Mouse (Mus musculus) CH12.LX (cell line): Measurements from ENCODE around the gene Strada. TPM values are rescaled to one million over a fixed set of nuclear protein-coding genes. Genes with fewer than 3 reads are reported as not detected.
A peak's percentile ranks its signal among the peaks of the same experiment; 100 is the strongest.
"Not testable (repeated sequence)": the region's sequence is repeated elsewhere in the genome, so short reads cannot be mapped to it uniquely, and the experiment has no call there.

Source experiments
- DNase-seq: peaks from one replicate; pipeline ENCODE4 v3.0.0-alpha.2; 2013; ENCODE audit errors: extremely low read depth
- H3K27ac ChIP-seq: 2 replicates; pipeline ENCODE4 v1.5.1; 2012; ENCODE audit warnings: low read depth, mild to moderate bottlenecking, control low read depth, moderate library complexity; ENCODE audit not compliant: insufficient read depth
- H3K27me3 ChIP-seq: replicated peaks from 2 replicates; pipeline ENCODE3; 2012; ENCODE audit warnings: inconsistent platforms
- H3K36me3 ChIP-seq, 2 experiments: replicated peaks in 1 of 2; 2 replicates each; pipeline versions ENCODE3 to v1.6.1; 2012; ENCODE audit warnings: inconsistent platforms in 1 of 2, low read length in 1 of 2, mild to moderate bottlenecking in 1 of 2, mixed read lengths in 1 of 2, moderate library complexity in 1 of 2; ENCODE audit not compliant: control insufficient read depth in 1 of 2, insufficient read depth in 1 of 2
- H3K4me1 ChIP-seq, 2 experiments: 2 replicates each; pipeline ENCODE4 v1.6.1; 2012; ENCODE audit warnings: inconsistent platforms in 1 of 2, moderate library complexity in 1 of 2; ENCODE audit not compliant: insufficient read depth in 2 of 2, control insufficient read depth in 1 of 2
- H3K4me2 ChIP-seq: 2 replicates; pipeline ENCODE4 v1.6.1; 2012; ENCODE audit warnings: low read depth, mild to moderate bottlenecking, control low read depth; ENCODE audit not compliant: poor library complexity, insufficient read depth, severe bottlenecking
- H3K4me3 ChIP-seq, 3 experiments: fragments of 150-350 bp in 1 of 3; sonication (generic) in 1 of 3; replicated peaks in 1 of 3; 2 replicates each; pipeline versions ENCODE3 to v1.5.1; 2011 to 2012; ENCODE audit warnings: low read depth in 2 of 3, low read length in 2 of 3, mild to moderate bottlenecking in 2 of 3, moderate library complexity in 2 of 3, control low read depth in 1 of 3, improper control_type of control experiment in 1 of 3, inconsistent platforms in 1 of 3, mixed read lengths in 1 of 3; ENCODE audit not compliant: poor library complexity in 1 of 3
- H3K79me2 ChIP-seq: replicated peaks from 2 replicates; pipeline ENCODE4 v1.6.1; 2012; ENCODE audit warnings: mild to moderate bottlenecking, moderate library complexity; ENCODE audit not compliant: control insufficient read depth, poor library complexity, insufficient read depth, severe bottlenecking; ENCODE audit errors: extremely low read depth
- H3K9ac ChIP-seq: 2 replicates; pipeline ENCODE4 v1.6.1; 2012; ENCODE audit warnings: low read depth, mild to moderate bottlenecking, control low read depth, moderate library complexity; ENCODE audit not compliant: insufficient read depth
- H3K9me3 ChIP-seq: replicated peaks from 2 replicates; pipeline ENCODE3; 2012; ENCODE audit warnings: low read length, inconsistent platforms, mixed read lengths
- E2F4 ChIP-seq: IDR thresholded peaks from 2 replicates; pipeline ENCODE4 v1.6.1; 2011; ENCODE audit warnings: low read depth, low read length, improper control_type of control experiment; ENCODE audit not compliant: insufficient replicate concordance
- ELF1 ChIP-seq: IDR thresholded peaks from 2 replicates; pipeline ENCODE4 v1.6.1; 2014; ENCODE audit warnings: low read depth, mild to moderate bottlenecking, inconsistent platforms, low read length, improper control_type of control experiment
- GABPA ChIP-seq: IDR thresholded peaks from 2 replicates; pipeline ENCODE4 v1.6.1; 2012; ENCODE audit warnings: low read depth, low read length, improper control_type of control experiment, inconsistent platforms; ENCODE audit not compliant: insufficient replicate concordance
- IRF4 ChIP-seq: IDR thresholded peaks from 2 replicates; pipeline ENCODE4 v1.6.1; 2014; ENCODE audit warnings: low read depth, mild to moderate bottlenecking, inconsistent platforms, low read length, improper control_type of control experiment
- JUN ChIP-seq: IDR thresholded peaks from 2 replicates; pipeline ENCODE4 v1.6.1; 2011; ENCODE audit warnings: low read depth, mild to moderate bottlenecking, low read length, improper control_type of control experiment, moderate library complexity; ENCODE audit not compliant: insufficient read depth
- MYC ChIP-seq: IDR thresholded peaks from 2 replicates; pipeline ENCODE4 v1.6.1; 2011; ENCODE audit warnings: low read depth, mild to moderate bottlenecking, improper control_type of control experiment, low read length
- NRF1 ChIP-seq: IDR thresholded peaks from 2 replicates; pipeline ENCODE4 v1.6.1; 2014; ENCODE audit warnings: low read depth, mild to moderate bottlenecking, inconsistent platforms, low read length, improper control_type of control experiment, moderate library complexity
- RAD21 ChIP-seq: IDR thresholded peaks from 2 replicates; pipeline ENCODE4 v1.6.1; 2011; ENCODE audit warnings: low read depth, mild to moderate bottlenecking, low read length, improper control_type of control experiment, moderate library complexity
- ZNF384 ChIP-seq: IDR thresholded peaks from 2 replicates; pipeline ENCODE4 v1.6.1; 2012; ENCODE audit warnings: low read depth, low read length, improper control_type of control experiment, inconsistent platforms
- dilution Hi-C: fragments of 300-500 bp; cut with MboI; formaldehyde crosslinking; loops from 2 replicates; pipeline ENCODE4 v1.14.3; 2020; ENCODE audit warnings: low sequenced_read_pairs; ENCODE audit not compliant: extremely low pct_unique_long_range_greater_than_20kb, extremely low pct_ligation_motif_present
- in situ Hi-C: fragments of 300-500 bp; cut with MboI; formaldehyde crosslinking; loops from 3 replicates; pipeline ENCODE4 v1.14.3; 2019; ENCODE audit warnings: low sequenced_read_pairs, low pct_ligation_motif_present, low pct_unique_long_range_greater_than_20kb, mixed read lengths
- polyA plus RNA-seq: library from polyadenylated mRNA; unstranded; fragments of >175 nt; gene quantifications from 2 replicates; pipeline ENCODE4 v1.2.1, GENCODE M21; 2012; ENCODE audit warnings: low read depth; ENCODE audit not compliant: insufficient read length
- total RNA-seq, 2 experiments: library from RNA; depleted of rRNA; stranded (reverse); fragments of 300-350 nt in 1 of 2; fragments of >200 nt in 1 of 2; gene quantifications; 2 replicates each; pipeline ENCODE4 v1.2.3; 2012 to 2014

Strada gene
- total and polyA plus RNA-seq, 3 experiments = 36.8 to 51.7 (median 41.7) TPM

DNA sequence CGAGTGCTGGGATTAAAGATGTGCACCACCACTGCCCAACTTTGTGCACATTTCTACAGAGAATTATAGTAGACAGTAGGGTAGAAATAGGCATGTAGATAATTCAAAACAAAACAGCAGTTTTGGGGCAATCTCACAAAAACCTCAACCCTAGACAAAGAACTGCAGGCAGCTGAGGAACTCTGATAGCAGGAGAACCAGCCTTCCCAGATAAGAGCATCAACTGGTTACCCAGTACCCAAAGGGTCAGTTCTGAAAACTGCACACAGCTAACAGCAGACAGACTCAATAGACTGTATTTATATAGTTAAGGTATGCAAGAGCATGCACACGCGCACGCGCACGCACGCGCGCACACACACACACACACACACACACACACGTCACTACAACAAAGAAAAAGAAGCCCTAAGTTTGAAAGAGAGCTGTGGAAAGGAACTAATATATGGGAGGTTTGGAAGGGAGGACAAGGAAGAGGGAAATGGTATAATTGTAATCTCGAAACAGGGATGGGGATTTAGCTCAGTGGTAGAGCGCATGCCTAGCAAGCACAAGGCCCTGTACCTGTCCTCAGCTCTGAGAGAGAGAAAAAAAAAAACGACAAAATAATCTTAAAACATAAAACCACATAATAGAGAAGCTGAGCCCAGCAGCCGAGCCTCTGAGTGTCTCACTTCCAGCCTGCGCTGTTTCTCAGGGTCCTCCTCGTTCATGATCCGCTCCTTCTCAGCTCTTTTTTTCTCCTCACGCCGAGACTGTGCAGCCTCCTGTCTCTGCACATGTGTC lies 438 bp downstream of the Strada start:
- peak overlapping the region; percentile 74 for H3K27ac ChIP-seq
- peak overlapping the region; percentile 45 for H3K9ac ChIP-seq
- peak overlapping the region in 2 of 3 experiments; percentile 14 to 28 for H3K4me3 ChIP-seq
- H3K9me3 ChIP-seq = no peaks in the 10 kb centered on the region
- H3K36me3 ChIP-seq = peaks cover 53 to 75% of the 10 kb centered on the region in 2 experiments
- H3K4me2 ChIP-seq = peak overlapping the region; percentile 82
- H3K79me2 ChIP-seq = peaks cover 8% of the 10 kb centered on the region
- H3K4me1 ChIP-seq = peaks cover 10 to 60% of the 10 kb centered on the region in 2 experiments
- H3K27me3 ChIP-seq = no peaks in the 10 kb centered on the region
- TF ChIP-seq ZNF384 = peak; percentile 5; the same call in 1 of the 2 replicates
- peak; percentile 44; the same call in 1 of the 2 replicates for TF ChIP-seq NRF1
- no peak for TF ChIP-seq RAD21
- 0 out of 2 replicates have a peak, but pooled peaks have one; percentile 1 for TF ChIP-seq IRF4
- TF ChIP-seq ELF1 = no peak
- peak; percentile 49; the same call in 1 of the 2 replicates for TF ChIP-seq MYC
- no peak for TF ChIP-seq JUN
- dilution Hi-C loops (no loop called here), in situ Hi-C loops (no loop called here)
- DNase-seq = no peak

DNA sequence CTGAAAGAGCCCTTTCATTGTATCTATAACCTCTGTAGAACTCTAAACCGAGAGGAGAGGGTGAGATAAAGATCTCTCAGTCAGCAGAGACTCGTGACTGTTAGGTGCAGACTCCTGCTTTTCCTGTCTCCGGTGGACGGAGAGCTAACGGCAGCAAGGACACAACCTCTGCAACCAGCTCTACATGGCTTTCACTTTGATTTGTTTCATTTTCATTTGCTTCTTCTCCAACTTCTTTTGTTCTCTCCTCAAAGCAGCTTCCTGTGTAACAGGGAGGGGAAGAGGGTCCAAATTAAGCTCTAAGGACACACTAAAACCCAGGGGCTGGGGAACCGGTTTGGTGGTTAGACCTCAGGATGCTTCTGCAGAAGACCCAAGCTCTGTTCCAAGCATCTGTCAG lies 1.2 kb downstream of the Strada start:
- H3K79me2 ChIP-seq = peaks cover 8% of the 10 kb centered on the region
- no peaks in the 10 kb centered on the region for H3K27me3 ChIP-seq
- no peak overlapping the region for H3K27ac ChIP-seq
- DNase-seq = no peak
- in situ Hi-C loops = no loop called here
- dilution Hi-C loops = no loop called here
- no peak overlapping the region for H3K9ac ChIP-seq
- no peaks in the 10 kb centered on the region for H3K9me3 ChIP-seq
- H3K36me3 ChIP-seq = peaks cover 51 to 73% of the 10 kb centered on the region in 2 experiments
- no peak overlapping the region for H3K4me3 ChIP-seq
- no peak for TF ChIP-seq GABPA
- TF ChIP-seq E2F4 = no peak
- H3K4me1 ChIP-seq = peaks cover 10 to 62% of the 10 kb centered on the region in 2 experiments
- peak overlapping the region; percentile 33; the same call in 1 of the 2 replicates for H3K4me2 ChIP-seq

DNA sequence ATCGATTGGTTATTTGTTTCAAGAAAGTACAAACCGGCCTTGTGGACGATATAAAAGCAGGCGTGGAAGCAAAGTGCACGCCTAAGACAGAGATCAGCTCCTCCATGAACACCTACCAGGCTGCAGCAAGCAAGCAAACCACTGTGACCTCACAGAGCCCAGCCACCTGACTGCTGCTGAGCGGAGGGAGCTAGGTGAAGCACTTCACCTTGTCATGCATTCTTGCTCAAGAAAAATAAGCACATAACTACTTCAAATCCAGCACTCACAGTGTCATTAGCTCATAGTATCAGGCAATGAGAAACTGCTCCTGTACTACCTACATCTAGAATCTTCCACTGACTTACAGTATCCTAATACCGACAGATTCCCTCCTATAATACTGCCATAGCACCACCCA lies 2.0 kb downstream of the Strada start:
- H3K27ac ChIP-seq = not testable (repeated sequence)

More for the DNA sequence above, 2.0 kb downstream of the Strada start:
- H3K9ac ChIP-seq, H3K79me2 ChIP-seq, DNase-seq, H3K9me3 ChIP-seq, in situ Hi-C loops, H3K4me3 ChIP-seq, H3K4me2 ChIP-seq, H3K27me3 ChIP-seq, dilution Hi-C loops: not testable (repeated sequence)
- peaks cover 45 to 68% of the 10 kb centered on the region in 2 experiments for H3K36me3 ChIP-seq
- peaks cover 10 to 67% of the 10 kb centered on the region in 2 experiments for H3K4me1 ChIP-seq
